1 mouse cellular context compared by ENCODE assay signal in the genomic region with DNA sequence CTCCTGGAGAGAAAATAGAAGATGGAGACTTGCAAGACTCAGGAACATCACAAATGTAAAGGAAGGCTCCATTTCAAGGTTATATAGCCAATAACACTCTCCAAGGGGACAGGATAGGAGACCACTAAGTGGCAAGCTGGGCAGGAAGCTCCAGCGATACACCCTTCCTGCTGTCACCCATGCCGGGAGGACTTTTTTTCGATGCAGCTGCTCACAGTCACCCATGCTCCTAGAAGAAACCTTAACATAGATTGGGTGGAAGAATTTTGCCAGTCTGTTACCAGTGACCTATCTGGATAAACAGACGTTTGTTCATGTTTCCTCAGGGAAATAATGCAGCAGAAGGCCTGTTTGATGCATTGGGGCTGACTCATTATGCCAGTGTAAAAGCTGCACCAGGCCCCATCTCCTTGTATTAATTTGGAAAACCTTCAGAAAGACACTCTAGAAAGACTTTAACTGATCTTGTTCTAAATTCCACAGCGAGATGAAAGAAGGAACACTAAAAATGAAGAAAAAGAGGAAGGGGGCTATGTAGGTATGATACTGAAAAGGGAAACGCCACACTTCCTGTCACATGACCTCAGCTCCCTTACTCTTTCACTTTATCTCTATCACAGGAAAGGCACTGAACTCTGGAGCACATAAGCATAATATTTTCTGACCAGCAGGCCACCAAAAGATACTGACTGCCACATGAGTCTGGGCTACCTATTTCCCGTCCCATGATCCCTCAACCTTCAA.
TF ChIP-seq lines count a peak whose summit lies in the region.

No protein-coding gene starts in this region.

TF ChIP-seq in CH12.LX, 34 proteins besides CTCF, POLR2A, EP300 and RAD21 (continued from another document):
- TF ChIP-seq MXI1 (IDR thresholded peaks at IDR 0.05; ENCODE audit: low read depth, low read length) (peak; percentile 36; the same call in 1 of the 2 replicates), MAZ (IDR thresholded peaks at IDR 0.05; ENCODE audit: low read depth, low read length) (no peak), PAX5 (IDR thresholded peaks at IDR 0.05; ENCODE audit: low read length) (no peak), JUN (IDR thresholded peaks at IDR 0.05; ENCODE audit: insufficient read depth, low read depth, low read length) (no peak), ELF1 (IDR thresholded peaks at IDR 0.05; ENCODE audit: low read depth, low read length) (peak; percentile 81), CHD1 (IDR thresholded peaks at IDR 0.05; ENCODE audit: low read depth, low read length) (peak; percentile 87; the same call in 1 of the 2 replicates), TBP (conservative IDR thresholded peaks at IDR 0.05; ENCODE audit: low read depth, low read length) (peak; percentile 68; the same call in 1 of the 2 replicates), ZC3H11A (IDR thresholded peaks at IDR 0.05; ENCODE audit: low read depth, low read length) (no peak), ETS1 (conservative IDR thresholded peaks at IDR 0.05; ENCODE audit: low read depth, low read length) (no peak), MYC (IDR thresholded peaks at IDR 0.05; ENCODE audit: low read depth, low read length) (peak; percentile 60), SMC3 (IDR thresholded peaks at IDR 0.05; ENCODE audit: low read depth, low read length) (no peak), ZMIZ1 (IDR thresholded peaks at IDR 0.05; ENCODE audit: low read depth, low read length) (no peak)
